Mouse (Mus musculus): ENCODE results near the gene Dnah7a. TPM values are rescaled to one million over a fixed set of nuclear protein-coding genes. Genes with fewer than 3 reads are reported as not detected.
"Not testable (repeated sequence)": the region's sequence is repeated elsewhere in the genome, so short reads cannot be mapped to it uniquely, and the experiment has no call there.

Dnah7a gene
- polyA plus RNA-seq, 1 experiment from 2014 or later = 0.93 TPM

DNA sequence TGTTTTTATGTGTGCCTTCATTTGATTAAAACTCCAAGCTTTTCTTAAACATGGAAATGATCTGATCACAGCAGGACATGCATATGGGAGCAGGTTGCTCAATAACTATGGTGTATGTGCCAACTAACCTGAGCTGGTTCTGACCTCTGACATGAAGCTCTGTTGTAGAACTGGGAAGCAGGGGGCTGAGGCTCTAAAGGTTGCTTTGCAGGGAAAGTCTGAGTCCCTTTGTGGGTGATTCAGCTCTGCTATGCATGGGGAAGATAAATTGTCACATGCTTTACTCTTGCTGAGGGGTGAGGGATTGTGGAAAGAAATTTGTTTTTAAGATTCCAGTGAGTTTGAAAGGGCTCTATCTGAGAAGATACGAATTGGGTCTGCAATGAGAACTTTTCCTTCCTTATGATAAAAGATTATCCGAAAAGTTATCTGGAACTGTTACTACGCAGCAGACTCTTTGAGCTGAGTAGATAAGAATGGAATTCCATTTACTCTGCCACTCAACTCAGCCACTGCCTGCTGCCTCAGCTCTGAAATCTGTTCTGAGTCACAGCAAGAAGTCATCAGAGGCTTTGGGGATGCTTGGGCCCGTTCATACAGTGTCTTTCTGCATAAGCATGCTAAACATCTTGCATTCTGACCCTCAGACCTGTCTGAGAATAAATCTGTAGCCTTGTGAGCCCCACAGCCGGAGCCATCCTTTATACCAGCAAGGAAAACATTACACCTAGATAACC, 22.1 kb upstream of the Dnah7a start:
- 82% methylated on average over 5 of the region's 5 CpGs for WGBS
- no peaks in the 10 kb centered on the region for H3K9me3 ChIP-seq
- H3K27ac ChIP-seq = no peak overlapping the region
- no peaks in the 10 kb centered on the region for H3K36me3 ChIP-seq
- H3K27me3 ChIP-seq = no peaks in the 10 kb centered on the region
- H3K4me2 ChIP-seq = no peak overlapping the region
- no peaks in the 10 kb centered on the region for H3K4me1 ChIP-seq
- no peak overlapping the region for H3K9ac ChIP-seq
- ATAC-seq (ENCODE audit: insufficient number of reproducible peaks, low FRiP score, low TSS enrichment, low read depth) = no peak
- H3K4me3 ChIP-seq = no peak overlapping the region

DNA sequence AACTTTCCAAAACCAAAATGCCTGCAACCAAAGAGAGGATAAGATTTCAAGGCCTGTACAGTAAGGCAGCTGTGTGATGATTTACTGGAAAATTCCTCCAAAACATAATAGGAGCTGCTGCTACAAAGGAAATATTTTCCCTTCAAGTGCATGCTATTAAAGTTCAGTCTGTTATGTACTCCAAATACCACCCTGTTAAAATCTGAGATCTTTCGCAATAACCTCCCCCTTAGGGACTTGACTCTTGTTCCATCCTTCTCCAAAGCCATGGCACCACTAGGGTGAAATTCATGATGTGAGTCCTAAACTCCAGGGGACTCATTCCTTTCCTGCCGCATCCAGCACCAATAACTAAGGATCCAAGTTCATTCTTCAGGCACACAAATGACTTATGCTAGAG, 20.3 kb upstream of the Dnah7a start:
- no peak overlapping the region for H3K9ac ChIP-seq
- H3K27me3 ChIP-seq = no peaks in the 10 kb centered on the region
- H3K4me2 ChIP-seq = no peak overlapping the region
- H3K9me3 ChIP-seq = no peaks in the 10 kb centered on the region
- no peaks in the 10 kb centered on the region for H3K36me3 ChIP-seq
- no peak overlapping the region for H3K4me3 ChIP-seq
- H3K27ac ChIP-seq = no peak overlapping the region
- WGBS = 73% methylated on average over 2 of the region's 2 CpGs
- no peak for ATAC-seq (ENCODE audit: insufficient number of reproducible peaks, low FRiP score, low TSS enrichment, low read depth)
- no peaks in the 10 kb centered on the region for H3K4me1 ChIP-seq

DNA sequence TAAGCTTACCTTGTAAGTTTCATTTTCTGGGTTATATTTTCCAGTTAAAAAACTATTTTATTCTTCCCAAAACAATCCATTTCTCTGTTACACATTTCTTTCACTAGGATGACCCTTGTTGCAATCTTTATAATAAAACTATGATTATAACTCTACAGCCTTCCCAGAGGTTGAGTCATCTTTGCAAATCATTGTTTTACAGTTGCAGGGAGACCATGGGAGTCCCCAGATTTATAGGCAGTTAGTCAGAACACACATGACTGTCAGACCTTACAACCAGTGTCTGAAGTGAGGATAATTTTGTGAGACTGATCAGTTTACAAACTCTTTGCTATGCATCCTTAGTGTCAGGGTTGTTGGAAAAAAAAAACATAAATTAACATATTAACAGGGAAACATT, 14.8 kb upstream of the Dnah7a start:
- no peaks in the 10 kb centered on the region for H3K4me1 ChIP-seq
- H3K27me3 ChIP-seq = no peaks in the 10 kb centered on the region
- ATAC-seq (ENCODE audit: insufficient number of reproducible peaks, low FRiP score, low TSS enrichment, low read depth) = no peak
- H3K4me2 ChIP-seq = no peak overlapping the region
- no peak overlapping the region for H3K4me3 ChIP-seq
- no peaks in the 10 kb centered on the region for H3K36me3 ChIP-seq
- H3K9me3 ChIP-seq = no peaks in the 10 kb centered on the region
- no peak overlapping the region for H3K27ac ChIP-seq
- H3K9ac ChIP-seq = no peak overlapping the region

DNA sequence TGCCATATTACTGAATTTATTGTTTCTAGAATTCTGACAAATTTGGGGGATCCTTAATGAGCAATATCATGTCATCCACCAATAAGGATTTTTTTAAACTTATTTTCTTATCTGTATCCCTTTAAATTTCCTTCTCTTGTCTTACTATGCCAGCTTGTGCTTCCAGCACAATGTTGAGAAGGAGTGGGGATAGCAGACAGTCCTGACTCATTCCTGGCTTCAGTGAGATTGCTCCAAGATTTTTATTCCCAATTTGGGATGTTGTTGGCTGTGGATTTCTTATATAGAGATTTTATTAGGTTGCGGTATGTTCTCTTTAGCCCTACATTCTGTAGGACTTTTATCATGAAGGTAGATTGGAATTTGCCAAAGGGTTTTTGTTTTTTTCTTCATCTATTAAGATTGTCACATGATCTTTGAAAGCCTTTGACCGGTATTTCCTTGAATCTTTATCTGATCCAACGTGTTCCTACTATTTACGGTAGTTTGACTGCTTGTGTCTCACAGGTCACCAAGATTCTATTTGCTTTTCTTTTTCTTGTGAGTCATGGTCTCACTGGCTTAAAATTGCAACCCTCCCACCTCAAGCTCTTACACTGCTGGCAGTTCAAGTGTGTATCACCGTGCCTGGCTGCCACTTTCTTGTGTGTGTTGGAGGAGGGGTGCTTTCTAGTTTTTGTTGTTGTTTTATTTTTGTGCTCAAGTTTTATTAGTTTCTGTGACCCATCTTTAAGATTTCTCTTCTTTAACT, 14.2 kb upstream of the Dnah7a start:
- no peaks in the 10 kb centered on the region for H3K9me3 ChIP-seq
- no peak overlapping the region for H3K4me2 ChIP-seq
- WGBS = 64% methylated on average over 5 of the region's 5 CpGs
- H3K4me1 ChIP-seq = no peaks in the 10 kb centered on the region
- H3K9ac ChIP-seq = no peak overlapping the region
- no peak overlapping the region for H3K27ac ChIP-seq
- ATAC-seq (ENCODE audit: insufficient number of reproducible peaks, low FRiP score, low TSS enrichment, low read depth) = no peak
- no peaks in the 10 kb centered on the region for H3K27me3 ChIP-seq
- no peaks in the 10 kb centered on the region for H3K36me3 ChIP-seq
- H3K4me3 ChIP-seq = no peak overlapping the region

DNA sequence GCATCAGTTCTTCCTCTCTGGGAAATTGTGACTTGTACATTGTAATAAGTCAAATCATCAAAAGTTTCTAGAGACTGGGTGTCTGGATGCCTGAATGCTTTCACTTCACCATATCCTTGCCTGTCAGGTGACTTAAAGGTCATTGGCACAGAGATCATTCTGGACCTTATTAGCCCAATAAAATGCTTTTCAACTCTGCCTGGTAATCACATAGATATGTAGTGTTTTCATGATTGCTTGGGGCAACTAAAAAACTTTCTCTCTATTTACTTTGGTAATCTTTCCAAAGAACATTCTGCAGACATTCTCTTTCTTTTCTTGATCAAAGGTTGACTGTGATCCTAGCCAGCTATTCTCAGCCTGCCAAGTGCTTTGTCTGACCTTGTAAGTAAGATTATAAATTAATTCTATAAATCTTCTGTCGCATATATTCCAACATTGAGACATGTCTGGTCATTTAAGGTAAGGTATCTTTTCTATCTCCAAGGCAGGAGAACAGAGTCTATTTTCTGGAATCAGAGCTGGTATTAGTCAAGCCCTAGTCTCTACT, 9.5 kb upstream of the Dnah7a start:
- H3K27me3 ChIP-seq = no peaks in the 10 kb centered on the region
- H3K9ac ChIP-seq = no peak overlapping the region
- no peak for ATAC-seq (ENCODE audit: insufficient number of reproducible peaks, low FRiP score, low TSS enrichment, low read depth)
- 62% methylated on average over 1 of the region's 1 CpGs for WGBS
- no peak overlapping the region for H3K4me3 ChIP-seq
- H3K9me3 ChIP-seq = no peaks in the 10 kb centered on the region
- 0 out of 2 replicates have a peak, but pooled peaks cover 2% of the 10 kb centered on the region for H3K4me1 ChIP-seq
- H3K4me2 ChIP-seq = no peak overlapping the region
- no peaks in the 10 kb centered on the region for H3K36me3 ChIP-seq
- no peak overlapping the region for H3K27ac ChIP-seq

DNA sequence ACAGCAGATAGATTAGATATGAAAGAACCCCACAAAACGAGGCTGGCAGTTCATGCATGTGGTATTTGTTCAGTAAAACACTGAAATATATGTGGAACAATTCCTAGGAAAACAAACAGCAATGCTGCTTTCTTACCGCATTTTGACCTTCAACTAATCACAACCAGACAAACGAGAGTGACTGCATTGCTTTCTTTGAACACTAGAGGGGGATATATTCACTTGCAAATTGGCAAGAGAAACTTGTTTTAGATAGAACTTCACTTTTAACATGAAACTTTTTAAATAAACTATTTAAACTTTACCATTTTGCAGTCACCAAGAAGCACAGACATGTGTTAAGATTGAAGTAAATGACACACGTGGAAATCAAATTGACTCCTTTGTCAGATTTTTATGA, 8.9 kb upstream of the Dnah7a start:
- no peak for ATAC-seq (ENCODE audit: insufficient number of reproducible peaks, low FRiP score, low TSS enrichment, low read depth)
- Histone ChIP-seq H3K36me3 (no peaks in the 10 kb centered on the region), H3K27me3 (no peaks in the 10 kb centered on the region), H3K27ac (no peak overlapping the region), H3K9ac (no peak overlapping the region), H3K4me1 (0 out of 2 replicates have a peak, but pooled peaks cover 2% of the 10 kb centered on the region), H3K4me3 (no peak overlapping the region), H3K4me2 (no peak overlapping the region), H3K9me3 (no peaks in the 10 kb centered on the region)
- 1% methylated on average over 4 of the region's 4 CpGs for WGBS

DNA sequence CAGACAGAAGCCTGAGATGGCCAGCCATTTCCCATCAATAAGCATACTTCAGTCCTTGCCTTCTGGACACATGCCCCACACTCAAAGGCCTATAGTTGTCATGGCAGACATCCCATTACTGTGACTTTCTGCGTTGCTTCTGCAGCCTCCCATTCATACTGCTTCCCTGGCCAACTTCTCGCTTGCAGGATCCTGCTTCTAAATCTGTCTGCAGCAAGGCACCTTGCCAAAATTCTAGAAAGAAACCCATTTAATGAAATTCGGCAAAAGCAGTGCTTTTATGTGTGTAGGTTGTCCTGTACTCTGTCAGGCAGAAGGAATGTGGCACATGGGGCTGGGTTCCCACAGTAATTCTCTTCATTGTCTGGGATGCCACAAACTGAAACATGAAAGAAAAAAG, 6.8 kb upstream of the Dnah7a start:
- not testable (repeated sequence) for H3K4me1 ChIP-seq; H3K27ac ChIP-seq; H3K9me3 ChIP-seq; H3K4me3 ChIP-seq; H3K9ac ChIP-seq; H3K27me3 ChIP-seq; ATAC-seq (ENCODE audit: insufficient number of reproducible peaks, low FRiP score, low TSS enrichment, low read depth); H3K36me3 ChIP-seq; H3K4me2 ChIP-seq
- WGBS = 8% methylated on average over 3 of the region's 3 CpGs

DNA sequence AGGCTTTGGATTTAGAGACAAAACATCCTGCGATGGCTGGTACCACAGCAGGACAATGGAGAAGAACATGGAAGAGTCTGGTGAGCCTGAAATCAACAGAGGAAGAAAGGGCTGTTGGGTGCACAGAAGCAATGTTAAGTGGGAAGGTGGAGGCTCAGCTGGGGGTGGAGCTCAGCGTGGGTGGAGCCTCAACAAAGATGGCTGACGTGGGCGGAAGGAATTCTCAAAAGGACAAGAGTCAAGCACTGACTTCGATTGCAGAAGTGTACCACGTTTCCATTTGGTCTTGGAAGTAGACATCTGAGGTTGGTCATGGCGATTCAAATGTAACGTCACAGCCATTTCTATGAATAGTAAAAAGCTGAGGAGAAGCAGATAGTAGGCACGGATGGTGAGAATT, 4.5 kb upstream of the Dnah7a start:
- no peak for ATAC-seq (ENCODE audit: insufficient number of reproducible peaks, low FRiP score, low TSS enrichment, low read depth)
- H3K36me3 ChIP-seq = no peaks in the 10 kb centered on the region
- WGBS = 93% methylated on average over 9 of the region's 9 CpGs

DNA sequence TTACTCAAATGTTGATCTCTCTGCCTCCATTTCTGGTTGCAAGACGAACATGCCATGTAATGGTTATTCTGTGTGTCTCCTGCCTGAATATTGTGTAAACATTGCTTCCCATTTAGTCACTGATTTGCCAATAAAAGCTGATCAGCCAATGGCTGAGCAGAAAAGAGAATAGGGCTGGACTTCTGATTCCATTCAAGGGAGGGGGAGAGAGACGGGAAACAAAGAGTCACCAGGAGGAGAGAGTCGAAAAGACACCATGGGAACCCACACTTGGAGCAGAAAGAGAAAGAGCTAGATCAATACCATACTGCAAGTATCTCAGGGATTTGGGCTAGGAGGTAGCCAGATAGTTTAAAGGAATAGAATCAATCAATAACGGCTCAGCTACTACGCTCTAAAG, 3.0 kb upstream of the Dnah7a start:
- not testable (repeated sequence) for H3K36me3 ChIP-seq; H3K4me1 ChIP-seq; H3K27me3 ChIP-seq; H3K27ac ChIP-seq; H3K4me2 ChIP-seq; ATAC-seq (ENCODE audit: insufficient number of reproducible peaks, low FRiP score, low TSS enrichment, low read depth); H3K4me3 ChIP-seq; H3K9me3 ChIP-seq; H3K9ac ChIP-seq
- whole genome bisulfite sequencing = 79% methylated on average over 5 of the region's 5 CpGs

More for the DNA sequence above, 4.5 kb upstream of the Dnah7a start:
- no peaks in the 10 kb centered on the region for H3K9me3 ChIP-seq
- no peak overlapping the region for H3K27ac ChIP-seq
- no peaks in the 10 kb centered on the region for H3K27me3 ChIP-seq
- H3K4me2 ChIP-seq = no peak overlapping the region
- no peak overlapping the region for H3K9ac ChIP-seq
- no peak overlapping the region for H3K4me3 ChIP-seq
- H3K4me1 ChIP-seq = peaks cover 6% of the 10 kb centered on the region; the same call in 1 of the 2 replicates

DNA sequence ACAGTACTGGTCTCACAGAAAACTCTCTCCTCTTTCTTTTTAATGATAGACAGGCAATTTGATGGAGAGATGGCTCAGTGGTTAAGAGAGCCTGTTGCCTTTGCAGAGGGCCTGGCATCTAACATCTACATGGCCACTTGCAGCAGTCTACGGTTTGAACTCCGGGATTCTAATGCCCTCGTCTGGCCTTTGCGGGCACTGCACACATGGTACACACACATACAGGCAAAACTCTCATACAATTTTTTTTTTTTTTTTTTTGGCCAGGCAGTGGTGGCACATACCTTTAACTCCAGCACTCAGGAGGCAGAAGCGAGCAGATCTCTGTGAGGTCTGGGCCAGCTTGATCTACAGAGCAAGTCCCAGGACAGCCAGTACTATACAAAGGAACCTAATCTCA, 2.4 kb downstream of the Dnah7a start:
- Histone ChIP-seq H3K4me2 (no peak overlapping the region), H3K36me3 (no peaks in the 10 kb centered on the region), H3K9ac (no peak overlapping the region), H3K27ac (no peak overlapping the region), H3K4me3 (no peak overlapping the region), H3K4me1 (peaks cover 4% of the 10 kb centered on the region; the same call in 1 of the 2 replicates), H3K9me3 (no peaks in the 10 kb centered on the region), H3K27me3 (no peaks in the 10 kb centered on the region)
- WGBS = 86% methylated on average over 5 of the region's 5 CpGs
- ATAC-seq (ENCODE audit: insufficient number of reproducible peaks, low FRiP score, low TSS enrichment, low read depth) = no peak

DNA sequence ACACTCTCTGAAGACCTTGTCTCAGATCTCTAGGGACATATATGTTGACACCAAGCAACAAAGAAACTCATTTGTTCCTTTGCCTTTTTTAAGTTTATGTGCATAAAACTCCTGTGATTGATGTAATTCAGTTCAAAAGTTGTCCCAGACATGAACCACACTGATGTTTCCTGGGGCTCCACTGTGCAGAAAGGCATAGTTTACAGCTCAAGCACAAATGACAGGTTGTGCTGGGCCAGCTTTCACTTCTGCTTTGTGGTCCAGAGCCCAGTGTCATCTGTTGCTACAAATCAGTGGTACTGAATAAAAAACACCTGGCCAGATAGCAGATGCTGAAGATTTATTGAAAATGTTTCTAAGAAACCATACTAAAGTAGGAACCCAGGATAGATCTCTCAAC, 42.3 kb downstream of the Dnah7a start:
- not testable (repeated sequence) for H3K4me2 ChIP-seq; H3K36me3 ChIP-seq; H3K4me3 ChIP-seq; H3K27me3 ChIP-seq; H3K9ac ChIP-seq; ATAC-seq (ENCODE audit: insufficient number of reproducible peaks, low FRiP score, low TSS enrichment, low read depth); H3K9me3 ChIP-seq; H3K4me1 ChIP-seq; H3K27ac ChIP-seq
